ENCODE assay signal across 8 mouse cellular contexts in genomic region chr9:121995508-121996131, GRCm38 (mm10). TPM values are rescaled to one million over a fixed set of nuclear protein-coding genes. Genes with fewer than 3 reads are reported as not detected.
A peak's percentile ranks its signal among the peaks of the same experiment; 100 is the strongest.
DNase-seq lines count a peak whose midpoint lies in the region; ATAC-seq and TF ChIP-seq lines count a peak whose summit lies in the region.

No protein-coding gene starts in this region.

- CTCF ChIA-PET in Patski (lab: Charles Lee): interaction anchor here (1.4 kb wide), 1 partner anchor 11 kb away, joined by 4 read pairs; no protein-coding TSS in a partner anchor

- no peaks in the 10 kb centered on the region for H3K4me1 ChIP-seq in lung, embryonic 14.5 days (ENCODE audit: insufficient read depth)

- no peaks in the 10 kb centered on the region for H3K9me3 ChIP-seq in lung, embryonic 14.5 days (ENCODE audit: low read depth, low read length)

- H3K27ac ChIP-seq in lung, embryonic 14.5 days (ENCODE audit: low read depth): no peak overlapping the region

- peak; percentile 81 for ATAC-seq in Patski
- ATAC-seq in hematopoietic stem cell, adult 5-6 weeks (replicated peaks in 1 of 2; ENCODE audit: insufficient read depth in 1 of 2, low FRiP score in 2 of 2, low TSS enrichment in 1 of 2, low read depth in 1 of 2, poor library complexity in 2 of 2, severe bottlenecking in 2 of 2): peak; percentile 24 to 39; a peak in 2 of 4 replicates
- ATAC-seq in lung, embryonic 14.5 days (ENCODE audit: insufficient read depth): peak; percentile 84

- peak; percentile 20 for DNase-seq in Patski (ENCODE audit: low read depth, low spot score)
- peak; percentile 94 for DNase-seq in cerebellum, adult 9-11 months
- peak; percentile 76 to 82 for DNase-seq in frontal cortex, postnatal 10 days (ENCODE audit: low spot score in 2 of 2)
- DNase-seq in layer of hippocampus, adult 9-10 months (ENCODE audit: low spot score): peak; percentile 65
- DNase-seq in lung, embryonic 14.5 days: peak; percentile 89
- DNase-seq in retina, adult 2 months (ENCODE audit: low read depth, low spot score): peak; percentile 70
- peak; percentile 68 to 85 for DNase-seq in urinary bladder, postnatal 4 days (ENCODE audit: low spot score in 2 of 2)

- peaks cover 37% of the 10 kb centered on the region for H3K27me3 ChIP-seq in Patski
- H3K27me3 ChIP-seq in lung, embryonic 14.5 days (ENCODE audit: insufficient read depth, low read length): no peaks in the 10 kb centered on the region

- WGBS in lung, embryonic 14.5 days: under 1% methylated on average over 53 of the region's 53 CpGs

- in situ Hi-C loops in Patski (cut with MboI; ENCODE audit: low pct_unique_long_range_greater_than_20kb): no loop called here

- no peak for TF ChIP-seq CTCF in Patski (IDR thresholded peaks at IDR 0.05)
- no peak for TF ChIP-seq CTCF in lung, embryonic 14.5 days (IDR thresholded peaks at IDR 0.05; ENCODE audit: low read depth)

- peak overlapping the region; percentile 73 for H3K9ac ChIP-seq in lung, embryonic 14.5 days

- peak overlapping the region; percentile 87 for H3K4me2 ChIP-seq in lung, embryonic 14.5 days

- H3K36me3 ChIP-seq in lung, embryonic 14.5 days (ENCODE audit: insufficient read depth): no peaks in the 10 kb centered on the region

- POLR2A ChIA-PET in Patski (lab: Charles Lee): no interaction called here

- peak overlapping the region; percentile 74 for H3K4me3 ChIP-seq in lung, embryonic 14.5 days (ENCODE audit: low read depth, low read length)

RNA-seq across cellular contexts. Expression of gene Pomgnt2, which starts 1.3 kb away (rescaled TPM):
- polyA plus RNA-seq in Patski (2021): 20.8 TPM
- total RNA-seq in hematopoietic stem cell, adult 5-6 weeks (2017): 10.9 and 17.5 TPM in 2 replicates
- polyA plus RNA-seq in lung, embryonic 14.5 days (2014; fragmentation: Nextera tagmentation; extraction: Ambion mirVana): 9.9 and 10.5 TPM in 2 replicates

RNA-seq across cellular contexts. Expression of gene Fam198a, which starts 44.8 kb away (rescaled TPM):
- polyA plus RNA-seq in Patski (2021): 0.23 TPM
- 0.38 TPM in 1 of 2 replicates, not detected in the other for total RNA-seq in hematopoietic stem cell, adult 5-6 weeks (2017)
- 1.7 and 2.2 TPM in 2 replicates for polyA plus RNA-seq in lung, embryonic 14.5 days (2014; fragmentation: Nextera tagmentation; extraction: Ambion mirVana)

Comparison
In these comparisons a context has a peak if more than half of its experiments do, and no peak if none do; other contexts are left out.
1. ATAC-seq: peak in every context shown above with its lines; median percentile 84 in lung, embryonic 14.5 days; 81 in Patski; 32 in hematopoietic stem cell, adult 5-6 weeks.
2. DNase-seq: peak in every context shown above with its lines; median percentile 94 in cerebellum, adult 9-11 months; 89 in lung, embryonic 14.5 days; 79 in frontal cortex, postnatal 10 days; 76 in urinary bladder, postnatal 4 days; 70 in retina, adult 2 months; 65 in layer of hippocampus, adult 9-10 months; 20 in Patski.